In the genomic region with DNA sequence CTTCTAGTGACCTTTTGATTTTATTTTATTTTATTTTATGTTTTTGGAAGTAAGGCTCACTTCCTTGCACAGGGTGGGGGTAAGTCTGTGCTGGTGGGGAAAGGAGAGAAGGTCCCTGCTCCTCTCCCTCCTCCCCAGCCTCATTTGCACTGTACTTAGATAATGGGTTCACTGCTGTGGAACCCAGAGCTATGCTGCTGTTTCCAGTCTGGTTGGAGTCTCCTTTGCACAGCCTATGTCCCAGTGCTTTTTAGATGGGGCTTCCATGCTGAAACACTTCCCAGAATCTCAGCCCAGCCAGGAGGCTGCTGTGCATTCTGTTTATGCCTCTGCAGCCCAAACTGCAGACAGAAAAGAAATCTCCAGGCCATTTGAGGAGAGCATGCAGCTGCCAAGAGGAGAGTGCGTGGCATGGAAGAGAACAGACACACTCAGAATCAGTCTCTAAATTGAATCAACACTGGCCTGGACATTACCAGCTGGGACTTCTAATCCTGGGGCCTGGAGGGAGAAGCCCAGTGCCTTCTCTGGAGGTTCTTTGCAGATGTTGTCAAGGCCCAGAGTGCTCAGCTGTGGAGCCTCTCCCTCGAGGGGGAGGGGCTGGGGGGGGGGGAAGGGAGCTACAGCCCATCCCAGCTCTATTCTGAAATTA, we compare ENCODE assay signal across 12 mouse cellular contexts.
DNase-seq lines count a peak whose midpoint lies in the region; ATAC-seq and TF ChIP-seq lines count a peak whose summit lies in the region.
"Had no signal": no experiment of that assay in that cellular context is flagged by ENCODE, and none has a peak within 500 bp of the region (broad histone marks: within the 10 kb centered on the region; RNA-seq: fewer than 3 reads in every experiment).

No protein-coding gene starts in this region.

- H3K4me2 ChIP-seq in hindbrain, embryonic 14.5 days (replicated peaks), result no peak overlapping the region
- H3K4me2 ChIP-seq in forebrain, embryonic 14.5 days (ENCODE audit: low read length), result no peak overlapping the region
- H3K4me2 ChIP-seq in midbrain, embryonic 11.5 days, result no peak overlapping the region
- H3K4me2 ChIP-seq: heart, embryonic 11.5 days; liver, embryonic 15.5 days had no signal

- ATAC-seq in hindbrain, embryonic 14.5 days (ENCODE audit: low FRiP score), result no peak
- ATAC-seq in forebrain, embryonic 14.5 days, result 0 out of 2 replicates have a peak, but pooled peaks have one; percentile 21
- peak; percentile 79 for ATAC-seq in midbrain, embryonic 11.5 days (ENCODE audit: low FRiP score)

- no peaks in the 10 kb centered on the region for H3K36me3 ChIP-seq in hindbrain, embryonic 10.5 days
- no peaks in the 10 kb centered on the region for H3K36me3 ChIP-seq in hindbrain, embryonic 14.5 days (replicated peaks; ENCODE audit: control insufficient read depth, insufficient read depth)
- no peaks in the 10 kb centered on the region for H3K36me3 ChIP-seq in forebrain, embryonic 14.5 days (ENCODE audit: control insufficient read depth, insufficient read depth, low read length)
- H3K36me3 ChIP-seq in midbrain, embryonic 11.5 days (ENCODE audit: control insufficient read depth, insufficient read depth, low read length), result no peaks in the 10 kb centered on the region
- H3K36me3 ChIP-seq: liver, embryonic 15.5 days had no signal

- H3K4me1 ChIP-seq in hindbrain, embryonic 10.5 days (replicated peaks), result peaks cover 22% of the 10 kb centered on the region
- no peaks in the 10 kb centered on the region; the same call in 1 of the 2 replicates for H3K4me1 ChIP-seq in hindbrain, embryonic 14.5 days (replicated peaks; ENCODE audit: control insufficient read depth, insufficient read depth, low read length)
- no peaks in the 10 kb centered on the region for H3K4me1 ChIP-seq in forebrain, embryonic 14.5 days (ENCODE audit: control insufficient read depth, insufficient read depth, low read length)
- peaks cover 3% of the 10 kb centered on the region for H3K4me1 ChIP-seq in midbrain, embryonic 11.5 days (ENCODE audit: control insufficient read depth, insufficient read depth, low read length)
- H3K4me1 ChIP-seq: liver, embryonic 15.5 days had no signal

- H3K9ac ChIP-seq in hindbrain, embryonic 14.5 days, result no peak overlapping the region
- no peak overlapping the region for H3K9ac ChIP-seq in forebrain, embryonic 14.5 days (ENCODE audit: low read length)
- no peak overlapping the region for H3K9ac ChIP-seq in midbrain, embryonic 11.5 days (ENCODE audit: low read length)
- H3K9ac ChIP-seq: liver, embryonic 15.5 days had no signal

- H3K27ac ChIP-seq in hindbrain, embryonic 10.5 days, result peak overlapping the region; percentile 35; the same call in 1 of the 2 replicates
- no peak overlapping the region for H3K27ac ChIP-seq in hindbrain, embryonic 14.5 days
- H3K27ac ChIP-seq in forebrain, embryonic 14.5 days (ENCODE audit: low read depth, low read length), result no peak overlapping the region
- H3K27ac ChIP-seq in midbrain, embryonic 11.5 days (ENCODE audit: low read depth, low read length), result 0 out of 2 replicates have a peak overlapping the region, but pooled peaks have one; percentile 16
- H3K27ac ChIP-seq in layer of hippocampus, adult 2 months, result no peak overlapping the region
- H3K27ac ChIP-seq: liver, embryonic 15.5 days had no signal

- H3K27me3 ChIP-seq in hindbrain, embryonic 10.5 days (ENCODE audit: insufficient read depth, poor library complexity, severe bottlenecking), result no peaks in the 10 kb centered on the region
- no peaks in the 10 kb centered on the region for H3K27me3 ChIP-seq in hindbrain, embryonic 14.5 days (ENCODE audit: control insufficient read depth, insufficient read depth, low read length)
- H3K27me3 ChIP-seq in forebrain, embryonic 14.5 days (replicated peaks; ENCODE audit: control insufficient read depth, insufficient read depth, low read length), result no peaks in the 10 kb centered on the region
- H3K27me3 ChIP-seq in midbrain, embryonic 11.5 days (ENCODE audit: control insufficient read depth, insufficient read depth, low read length), result no peaks in the 10 kb centered on the region
- H3K27me3 ChIP-seq: CH12.LX; liver, embryonic 15.5 days had no signal

- H3K4me3 ChIP-seq in hindbrain, embryonic 10.5 days, result no peak overlapping the region
- no peak overlapping the region for H3K4me3 ChIP-seq in hindbrain, embryonic 14.5 days (replicated peaks; ENCODE audit: low read length)
- H3K4me3 ChIP-seq in forebrain, embryonic 14.5 days (ENCODE audit: low read depth, low read length), result no peak overlapping the region
- H3K4me3 ChIP-seq in midbrain, embryonic 11.5 days (ENCODE audit: low read depth, low read length), result no peak overlapping the region
- no peak overlapping the region for H3K4me3 ChIP-seq in layer of hippocampus, adult 2 months
- H3K4me3 ChIP-seq: liver, embryonic 15.5 days had no signal

- no peak for TF ChIP-seq CTCF in layer of hippocampus, adult 2 months (conservative IDR thresholded peaks at IDR 0.05)

- H3K9me3 ChIP-seq in hindbrain, embryonic 10.5 days, result no peaks in the 10 kb centered on the region
- no peaks in the 10 kb centered on the region for H3K9me3 ChIP-seq in hindbrain, embryonic 14.5 days (ENCODE audit: control insufficient read depth, low read length)
- no peaks in the 10 kb centered on the region for H3K9me3 ChIP-seq in forebrain, embryonic 14.5 days (replicated peaks; ENCODE audit: control insufficient read depth, low read length)
- H3K9me3 ChIP-seq in midbrain, embryonic 11.5 days (ENCODE audit: control insufficient read depth, low read length), result no peaks in the 10 kb centered on the region
- H3K9me3 ChIP-seq: liver, embryonic 15.5 days had no signal

- DNase-seq in hindbrain, embryonic 10.5 days (ENCODE audit: low spot score), result peak; percentile 10
- no peak for DNase-seq in hindbrain, embryonic 14.5 days (ENCODE audit: low spot score)
- peak; percentile 49 for DNase-seq in brain, adult 2 months (ENCODE audit: low read depth, low spot score)
- no peak for DNase-seq in forebrain, embryonic 14.5 days (ENCODE audit: low spot score)
- DNase-seq in midbrain, embryonic 11.5 days (ENCODE audit: low spot score, missing footprints), result peak; percentile 82
- no peak for DNase-seq in layer of hippocampus, adult 9-10 months (ENCODE audit: low spot score)
- no peak for DNase-seq in layer of hippocampus, adult 2 months (ENCODE audit: low spot score in 2 of 2)
- DNase-seq in MN1 (ENCODE audit: low spot score), result no peak
- DNase-seq: kidney, adult 8-10 months had no signal

- WGBS in hindbrain, embryonic 10.5 days, result 41% methylated on average over 2 of the region's 2 CpGs
- 26% methylated on average over 2 of the region's 2 CpGs for WGBS in hindbrain, embryonic 14.5 days
- WGBS in forebrain, embryonic 14.5 days, result 36% methylated on average over 2 of the region's 2 CpGs
- 28% methylated on average over 2 of the region's 2 CpGs for WGBS in midbrain, embryonic 11.5 days

Comparison
In these comparisons a context has a peak if more than half of its experiments do, and no peak if none do; other contexts are left out.
1. DNase-seq: peak in hindbrain, embryonic 10.5 days (single experiment), brain, adult 2 months (single experiment) and midbrain, embryonic 11.5 days (single experiment); none in hindbrain, embryonic 14.5 days (single experiment), forebrain, embryonic 14.5 days (single experiment), layer of hippocampus, adult 9-10 months (single experiment), layer of hippocampus, adult 2 months (0 of 2) and MN1 (single experiment).
2. H3K27ac ChIP-seq: peak in hindbrain, embryonic 10.5 days (single experiment) and midbrain, embryonic 11.5 days (single experiment); none in hindbrain, embryonic 14.5 days (single experiment), forebrain, embryonic 14.5 days (single experiment) and layer of hippocampus, adult 2 months (single experiment).